Comparison of ENCODE assay signal across 23 mouse cellular contexts in genomic region chr12:90565051-90565450, GRCm38 (mm10).
A peak's percentile ranks its signal among the peaks of the same experiment; 100 is the strongest.
DNase-seq lines count a peak whose midpoint lies in the region; ATAC-seq and TF ChIP-seq lines count a peak whose summit lies in the region.
"Had no signal": no experiment of that assay in that cellular context is flagged by ENCODE, and none has a peak within 500 bp of the region (broad histone marks: within the 10 kb centered on the region; RNA-seq: fewer than 3 reads in every experiment).

No protein-coding gene starts in this region.

- TF ChIP-seq POLR2A in cerebellum, adult 2 months (IDR thresholded peaks at IDR 0.05; ENCODE audit: borderline replicate concordance, insufficient read depth, low read length), result no peak

- TF ChIP-seq CTCF in cerebellum, adult 2 months (IDR thresholded peaks at IDR 0.05; ENCODE audit: borderline replicate concordance, insufficient read depth, low read depth, low read length), result no peak

- no peak overlapping the region for H3K4me3 ChIP-seq in forebrain, embryonic 13.5 days
- no peak overlapping the region; the same call in 1 of the 2 replicates for H3K4me3 ChIP-seq in forebrain, embryonic 10.5 days
- no peak overlapping the region for H3K4me3 ChIP-seq in cerebellum, adult 2 months (replicated peaks; ENCODE audit: insufficient read depth, low read depth, low read length)
- H3K4me3 ChIP-seq: hindbrain, embryonic 10.5 days; layer of hippocampus, adult 2 months; limb, embryonic 15.5 days; liver, embryonic 15.5 days; lung, embryonic 15.5 days had no signal

- no peak overlapping the region for H3K27ac ChIP-seq in forebrain, embryonic 13.5 days
- no peak overlapping the region for H3K27ac ChIP-seq in forebrain, embryonic 10.5 days
- peak overlapping the region; percentile 9 for H3K27ac ChIP-seq in cerebellum, adult 2 months (ENCODE audit: insufficient read depth, low read length)
- H3K27ac ChIP-seq: hindbrain, embryonic 10.5 days; layer of hippocampus, adult 2 months; limb, embryonic 15.5 days; liver, embryonic 15.5 days; lung, embryonic 15.5 days had no signal

- intact Hi-C loops in left cerebral cortex, postnatal 10 days (cut with DNase I), result loop anchor here (5.0 kb wide), 1 partner anchor 162 kb away; no protein-coding TSS in a partner anchor

- H3K27me3 ChIP-seq in forebrain, embryonic 13.5 days, result no peaks in the 10 kb centered on the region
- H3K27me3 ChIP-seq in forebrain, embryonic 10.5 days (ENCODE audit: poor library complexity, severe bottlenecking), result no peaks in the 10 kb centered on the region
- H3K27me3 ChIP-seq in cerebellum, adult 2 months (ENCODE audit: control insufficient read depth, insufficient read depth, low read length), result no peaks in the 10 kb centered on the region
- H3K27me3 ChIP-seq: limb, embryonic 15.5 days; liver, embryonic 15.5 days; lung, embryonic 15.5 days had no signal

- no peaks in the 10 kb centered on the region for H3K36me3 ChIP-seq in forebrain, embryonic 13.5 days (ENCODE audit: poor library complexity, severe bottlenecking)
- no peaks in the 10 kb centered on the region for H3K36me3 ChIP-seq in forebrain, embryonic 10.5 days (replicated peaks)
- H3K36me3 ChIP-seq: hindbrain, embryonic 10.5 days; limb, embryonic 15.5 days; liver, embryonic 15.5 days; lung, embryonic 15.5 days had no signal

- no peaks in the 10 kb centered on the region for H3K4me1 ChIP-seq in forebrain, embryonic 13.5 days
- no peaks in the 10 kb centered on the region for H3K4me1 ChIP-seq in forebrain, embryonic 10.5 days
- H3K4me1 ChIP-seq in cerebellum, adult 2 months (ENCODE audit: control insufficient read depth, insufficient read depth, low read length), result peaks cover 7% of the 10 kb centered on the region; the same call in 1 of the 2 replicates
- H3K4me1 ChIP-seq: hindbrain, embryonic 10.5 days; limb, embryonic 15.5 days; liver, embryonic 15.5 days; lung, embryonic 15.5 days had no signal

- H3K9me3 ChIP-seq in forebrain, embryonic 13.5 days (replicated peaks), result no peaks in the 10 kb centered on the region
- no peaks in the 10 kb centered on the region for H3K9me3 ChIP-seq in forebrain, embryonic 10.5 days
- H3K9me3 ChIP-seq: hindbrain, embryonic 10.5 days; limb, embryonic 15.5 days; liver, embryonic 15.5 days; lung, embryonic 15.5 days had no signal

- H3K9ac ChIP-seq in forebrain, embryonic 13.5 days, result no peak overlapping the region
- H3K9ac ChIP-seq: limb, embryonic 15.5 days; liver, embryonic 15.5 days; lung, embryonic 15.5 days had no signal

- no peak overlapping the region for H3K4me2 ChIP-seq in forebrain, embryonic 13.5 days
- H3K4me2 ChIP-seq: heart, embryonic 11.5 days; limb, embryonic 15.5 days; liver, embryonic 15.5 days; lung, embryonic 15.5 days had no signal

- no peak for DNase-seq in forebrain, embryonic 10.5 days (ENCODE audit: extremely low spot score, low spot score)
- DNase-seq in brain, adult 2 months (ENCODE audit: low read depth, low spot score), result peak; percentile 94
- peak; percentile 71 to 90 for DNase-seq in cerebellum, adult 2 months
- DNase-seq in cerebellum, postnatal 36 days, result peak; percentile 61 to 70
- DNase-seq in left cerebral cortex, adult 18-20 months (ENCODE audit: low spot score in 2 of 2), result no peak
- no peak for DNase-seq in left cerebral cortex, postnatal 10 days (ENCODE audit: extremely low spot score in 1 of 2, low spot score in 2 of 2)
- DNase-seq in spleen, postnatal 14 days (ENCODE audit: low spot score in 2 of 2), result no peak
- DNase-seq: adrenal gland, postnatal 14 days; heart, postnatal 10 days; layer of hippocampus, postnatal 36 days; lung, postnatal 4 days; right cerebral cortex, postnatal 25 days; spleen, adult 18-20 months; thymus, postnatal 25 days had no signal

- ATAC-seq in forebrain, embryonic 13.5 days, result 0 out of 2 replicates have a peak, but pooled peaks have one; percentile 55
- ATAC-seq: CD4-positive, CD25-positive, alpha-beta regulatory T cell, adult 4 months; intestine, postnatal 0 days had no signal

- 88% methylated on average over 3 of the region's 3 CpGs for WGBS in forebrain, embryonic 13.5 days
- WGBS in forebrain, embryonic 10.5 days, result 88% methylated on average over 3 of the region's 3 CpGs
- 11% methylated on average over 3 of the region's 3 CpGs for WGBS in cerebellum, adult 2 months

Comparison
In these comparisons a context has a peak if more than half of its experiments do, and no peak if none do; other contexts are left out.
1. DNase-seq: peak in brain, adult 2 months (single experiment), cerebellum, adult 2 months (2 of 2) and cerebellum, postnatal 36 days (2 of 2); none in forebrain, embryonic 10.5 days (single experiment), left cerebral cortex, adult 18-20 months (0 of 2), left cerebral cortex, postnatal 10 days (0 of 2) and spleen, postnatal 14 days (0 of 2).